Mouse (Mus musculus): ENCODE data around the gene Stx4a.
"Not testable (repeated sequence)": the region's sequence is repeated elsewhere in the genome, so short reads cannot be mapped to it uniquely, and the experiment has no call there.

The Stx4a gene

GRCm38 (mm10) chr7:127824176-127824871 lies at the start of gene Stx4a, which contains the start of gene Stx1b:
Stx4a (plus strand) TSS chr7:127824294.
Stx1b (minus strand) TSS chr7:127824549.
- peak; percentile 69 to 70 for DNase-seq (ENCODE audit: low spot score in 2 of 2)

GRCm38 (mm10) chr7:127775837-127776236 lies 48.3 kb upstream of the Stx4a start:
- DNase-seq (ENCODE audit: low spot score in 2 of 2): not testable (repeated sequence)

DNA sequence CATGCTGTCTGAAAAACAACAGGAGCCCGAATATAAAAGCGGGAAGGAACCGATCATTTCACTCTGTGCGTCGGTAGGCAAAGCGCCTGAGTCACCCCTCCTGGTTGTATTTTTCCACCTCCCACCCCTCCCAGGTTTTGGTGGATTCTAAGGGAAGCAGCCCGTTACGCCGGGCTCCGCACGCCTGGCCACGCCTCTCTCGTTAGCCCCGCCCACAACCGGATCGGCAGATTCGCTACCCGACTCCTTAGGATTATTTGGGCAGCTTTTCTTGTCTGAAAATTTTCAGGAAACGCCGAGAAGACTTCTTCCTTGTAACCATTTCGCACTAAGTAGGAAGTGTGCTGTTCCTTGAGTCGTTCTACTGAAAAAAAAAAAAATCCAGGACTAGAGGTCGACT lies 47.7 kb upstream of the Stx4a start, which contains the start of gene Setd1a:
Setd1a (plus strand) TSS at position 245 of the 400 bp plus-strand sequence.
- DNase-seq (ENCODE audit: low spot score in 2 of 2): peak; percentile 83 to 88

DNA sequence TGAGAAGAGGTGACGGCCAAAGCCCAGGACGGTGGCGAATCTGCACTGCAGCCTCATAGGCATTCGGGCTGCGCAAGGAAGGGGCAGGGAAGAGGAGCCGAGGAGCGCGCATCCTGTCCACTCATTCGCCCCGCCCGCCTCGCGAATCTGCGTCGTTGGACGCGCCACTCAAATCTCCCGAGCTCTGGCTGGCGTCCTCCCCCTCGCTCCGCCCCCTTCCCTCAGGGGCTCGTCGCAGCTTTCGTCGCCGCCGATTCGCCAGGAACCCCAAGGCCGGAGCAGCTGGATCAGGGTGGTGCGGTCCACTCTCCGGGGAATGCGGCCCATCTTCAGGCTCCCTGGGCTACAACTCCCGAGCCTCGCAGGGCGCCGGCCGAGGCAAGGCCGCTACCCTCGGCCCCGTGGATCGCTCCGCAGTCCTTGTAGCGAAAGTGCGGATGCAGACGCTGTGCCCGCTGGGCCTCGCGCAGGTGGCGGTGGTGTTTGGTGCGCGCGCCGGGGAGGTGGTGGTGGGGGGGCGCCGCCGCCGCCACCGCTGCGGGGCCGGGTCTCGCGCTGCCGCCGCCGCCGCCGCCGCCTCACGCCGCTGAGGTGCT lies 47.1 kb upstream of the Stx4a start:
- DNase-seq (ENCODE audit: low spot score in 2 of 2): peak; percentile 93 to 96

DNA sequence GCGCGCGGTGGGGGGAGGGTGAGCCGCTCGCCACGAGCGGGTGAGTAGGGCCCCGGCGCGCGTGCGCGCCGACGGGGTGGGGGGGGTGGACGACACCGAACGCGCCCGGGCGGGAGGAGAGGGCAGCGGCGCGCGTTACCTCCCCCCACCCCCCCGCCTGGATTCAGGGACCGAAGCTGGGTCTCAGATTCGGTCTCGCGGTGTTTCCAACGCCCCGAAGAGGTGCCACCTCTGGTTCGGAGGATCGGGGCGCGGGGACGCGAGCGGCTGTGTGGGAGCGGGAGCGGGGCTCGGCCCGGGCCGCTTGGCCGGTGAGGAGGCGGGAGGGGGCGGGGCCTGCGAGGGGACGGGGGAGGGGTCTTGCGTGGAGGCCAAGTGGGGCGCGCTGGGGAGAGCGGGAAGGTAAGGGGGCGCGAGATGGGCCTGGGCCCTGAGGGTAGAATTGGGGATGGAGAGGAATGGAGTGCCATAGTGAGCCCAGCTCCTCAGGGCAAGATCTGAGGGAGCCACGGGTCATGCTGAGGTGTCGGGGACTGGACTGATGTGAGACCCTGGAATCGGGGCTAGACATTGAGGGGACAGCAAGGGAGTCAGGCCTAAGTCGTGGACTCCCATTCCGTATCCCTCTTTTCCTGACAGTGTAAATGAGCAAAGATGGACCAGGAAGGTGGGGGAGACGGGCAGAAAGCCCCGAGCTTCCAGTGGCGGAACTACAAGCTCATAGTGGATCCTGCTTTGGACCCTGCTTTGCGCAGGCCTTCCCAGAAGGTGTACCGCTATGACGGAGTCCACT lies 46.4 kb upstream of the Stx4a start:
- peak in 1 of 2 experiments; percentile 52 for DNase-seq (ENCODE audit: low spot score in 2 of 2)

- no peak for DNase-seq (ENCODE audit: low spot score in 2 of 2)
These were observed 45.7 kb upstream of the Stx4a start for GRCm38 (mm10) chr7:127778350-127778749.

- DNase-seq (ENCODE audit: low spot score in 2 of 2): no peak
These were observed 38.8 kb upstream of the Stx4a start, which contains the start of gene Gm49388 for GRCm38 (mm10) chr7:127785308-127785707. Gm49388 (plus strand) TSS chr7:127785608.

DNA sequence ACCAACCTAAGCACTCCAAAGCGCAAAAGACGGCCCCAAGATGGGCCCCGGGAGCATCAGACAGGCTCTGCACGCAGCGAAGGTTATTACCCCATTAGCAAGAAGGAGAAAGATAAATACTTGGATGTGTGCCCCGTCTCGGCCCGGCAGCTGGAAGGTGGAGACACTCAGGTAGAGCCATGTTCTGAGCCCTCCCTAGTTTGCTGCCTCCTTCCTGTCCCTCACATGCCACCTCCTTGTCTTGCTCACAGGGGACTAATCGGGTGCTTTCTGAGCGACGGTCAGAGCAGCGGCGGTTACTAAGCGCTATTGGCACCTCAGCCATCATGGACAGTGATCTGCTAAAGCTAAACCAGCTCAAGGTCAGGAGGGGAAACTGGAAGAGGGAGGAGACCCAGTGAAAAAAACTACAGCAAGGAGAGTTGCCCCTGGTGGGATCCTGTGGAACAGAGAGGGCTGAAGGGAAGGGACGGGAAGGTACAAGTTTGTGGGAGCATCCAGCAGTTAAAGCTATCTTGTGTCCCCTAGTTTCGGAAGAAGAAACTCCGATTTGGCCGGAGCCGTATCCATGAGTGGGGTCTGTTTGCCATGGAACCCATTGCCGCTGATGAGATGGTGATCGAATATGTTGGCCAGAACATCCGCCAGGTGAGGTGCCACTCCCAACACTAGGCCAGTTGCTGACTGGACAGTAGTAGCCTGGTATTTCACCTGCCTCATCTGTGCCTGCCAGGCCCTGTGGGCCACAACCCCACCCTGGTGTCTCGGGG lies 26.8 kb upstream of the Stx4a start:
- no peak for DNase-seq (ENCODE audit: low spot score in 2 of 2)

DNA sequence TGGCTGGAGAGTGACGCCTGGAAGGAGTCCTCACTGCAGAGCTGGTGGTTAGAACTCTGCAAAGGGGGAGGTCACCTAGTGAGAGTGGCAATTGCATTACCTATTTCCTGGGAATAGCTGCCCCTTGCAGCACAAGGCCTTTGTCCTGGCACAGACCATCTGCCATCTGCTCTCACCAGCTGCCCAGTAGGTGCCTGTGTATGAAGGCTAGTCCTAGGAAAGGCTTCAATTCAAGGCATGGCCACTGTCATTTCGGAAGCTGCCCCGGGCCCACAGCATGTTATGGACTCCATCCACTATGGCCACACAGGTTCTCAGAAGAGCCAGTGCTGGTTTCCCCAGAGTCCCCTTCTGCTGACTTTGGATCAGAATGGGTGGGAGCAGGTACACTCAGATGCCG lies 25.5 kb upstream of the Stx4a start:
- no peak for DNase-seq (ENCODE audit: low spot score in 2 of 2)

GRCm38 (mm10) chr7:127799211-127799610 lies 24.9 kb upstream of the Stx4a start:
- DNase-seq (ENCODE audit: low spot score in 2 of 2): no peak

DNA sequence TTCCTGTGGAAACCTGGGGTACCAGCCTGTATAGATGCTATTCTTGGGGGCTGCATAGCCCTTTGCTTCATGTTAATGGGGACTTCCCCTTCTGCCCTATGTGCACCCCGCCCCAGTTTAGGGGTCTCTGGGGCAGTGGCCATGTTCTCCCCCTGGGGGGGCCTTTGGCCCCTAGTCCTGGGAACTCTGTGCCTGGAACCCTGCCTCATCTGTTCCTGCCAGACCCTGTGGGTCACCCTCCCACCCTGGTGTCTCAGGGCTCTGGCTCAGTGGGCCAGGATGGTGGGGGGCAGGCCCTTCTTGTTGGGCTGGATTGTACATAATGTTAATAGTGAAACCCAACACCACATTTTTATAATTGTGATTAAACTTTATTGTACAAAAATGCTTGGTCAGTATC lies 24.4 kb upstream of the Stx4a start:
- no peak for DNase-seq (ENCODE audit: low spot score in 2 of 2)

GRCm38 (mm10) chr7:127800435-127801009 lies 23.6 kb upstream of the Stx4a start, which contains the start of gene Hsd3b7:
Hsd3b7 (plus strand) TSS chr7:127800604.
- peak; percentile 79 to 88 for DNase-seq (ENCODE audit: low spot score in 2 of 2)

DNA sequence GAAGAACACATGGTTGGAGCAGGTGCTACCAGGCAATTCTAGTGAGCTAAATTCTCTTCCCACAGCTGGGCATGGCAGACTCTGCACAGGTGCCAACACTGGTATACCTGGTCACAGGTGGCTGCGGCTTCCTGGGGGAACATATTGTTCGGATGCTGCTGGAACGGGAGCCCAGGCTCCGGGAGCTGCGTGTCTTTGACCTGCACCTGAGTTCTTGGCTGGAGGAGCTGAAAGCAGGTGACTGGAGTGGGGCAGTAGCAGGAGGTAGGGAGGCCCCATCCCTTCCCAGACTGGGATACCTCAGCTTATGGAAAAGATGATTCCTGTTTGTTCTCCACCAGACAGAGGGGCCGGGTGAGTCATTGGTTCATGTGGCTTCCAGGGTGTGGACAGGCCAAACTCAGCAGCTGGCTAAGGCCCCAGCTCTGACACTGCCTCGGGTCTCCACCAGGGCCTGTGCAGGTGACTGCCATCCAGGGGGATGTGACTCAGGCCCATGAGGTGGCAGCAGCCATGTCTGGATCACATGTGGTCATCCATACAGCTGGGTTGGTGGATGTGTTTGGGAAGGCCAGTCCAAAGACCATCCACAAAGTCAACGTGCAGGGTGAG lies 23.0 kb upstream of the Stx4a start:
- DNase-seq (ENCODE audit: low spot score in 2 of 2): no peak

- DNase-seq (ENCODE audit: low spot score in 2 of 2): no peak
These were observed 21.8 kb upstream of the Stx4a start for GRCm38 (mm10) chr7:127802313-127802712.

- no peak for DNase-seq (ENCODE audit: low spot score in 2 of 2)
These were observed 15.3 kb upstream of the Stx4a start for GRCm38 (mm10) chr7:127808821-127809220.

DNA sequence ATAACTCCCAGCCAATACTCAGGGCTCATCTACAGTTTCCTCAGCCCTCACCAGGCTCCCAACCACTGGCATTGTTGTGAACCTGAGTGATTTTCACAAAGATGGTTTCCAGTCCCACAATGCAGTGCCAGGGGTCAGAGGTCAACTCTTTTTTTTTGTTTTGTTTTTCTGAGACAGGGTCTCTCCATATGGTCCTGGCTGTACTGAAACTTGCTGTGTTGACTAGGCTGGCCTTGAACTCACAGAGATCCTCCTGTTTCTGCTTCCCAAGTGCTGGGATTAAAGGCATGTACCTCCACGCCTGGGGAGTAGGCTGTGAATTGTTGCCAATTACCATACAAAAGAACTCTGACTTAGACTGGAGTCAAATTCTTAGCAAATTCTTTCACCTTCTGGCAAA lies 14.2 kb upstream of the Stx4a start:
- DNase-seq (ENCODE audit: low spot score in 2 of 2): no peak

GRCm38 (mm10) chr7:127810650-127811049 lies 13.4 kb upstream of the Stx4a start:
- no peak for DNase-seq (ENCODE audit: low spot score in 2 of 2)

DNA sequence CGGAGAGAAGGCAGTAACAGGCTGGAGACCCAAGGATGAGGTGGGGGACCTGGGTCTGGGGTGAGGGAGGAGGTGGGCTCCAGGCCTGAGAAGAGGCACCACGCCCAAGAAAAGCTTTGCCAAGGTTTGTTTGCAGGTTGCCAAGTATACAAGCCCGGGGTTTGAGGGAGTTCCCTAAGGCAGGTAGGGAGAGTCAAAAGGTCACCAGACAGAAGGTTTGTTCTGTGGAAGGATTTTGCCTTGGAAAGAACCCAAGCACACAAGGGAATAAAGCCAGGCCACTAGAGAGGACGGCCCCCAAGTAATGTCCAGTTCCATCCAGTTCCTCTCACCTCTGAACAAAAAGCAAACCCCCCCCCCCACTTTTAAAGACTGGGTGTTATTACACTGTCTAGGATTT lies 12.9 kb upstream of the Stx4a start:
- DNase-seq (ENCODE audit: low spot score in 2 of 2): peak in 1 of 2 experiments; percentile 15

- no peak for DNase-seq (ENCODE audit: low spot score in 2 of 2)
These were observed 11.8 kb upstream of the Stx4a start for GRCm38 (mm10) chr7:127812292-127812691.

- no peak for DNase-seq (ENCODE audit: low spot score in 2 of 2)
These were observed 10.3 kb upstream of the Stx4a start for GRCm38 (mm10) chr7:127813821-127814220.
